Mouse (Mus musculus) mouse embryonic stem cell (cell line): Measurements from ENCODE around the gene Itga5.

Source experiments
- in situ Hi-C, 2 experiments: fragments of 300-500 bp; cut with MboI; formaldehyde crosslinking; loops; 1 replicate in 1 of 2; 3 replicates in 1 of 2; pipeline ENCODE4 v1.14.3; 2019 to 2020; ENCODE audit warnings: low sequenced_read_pairs in 2 of 2, low pct_unique_long_range_greater_than_20kb in 1 of 2, mixed read lengths in 1 of 2; ENCODE audit not compliant: unreplicated experiment in 1 of 2

Itga5 gene

DNA sequence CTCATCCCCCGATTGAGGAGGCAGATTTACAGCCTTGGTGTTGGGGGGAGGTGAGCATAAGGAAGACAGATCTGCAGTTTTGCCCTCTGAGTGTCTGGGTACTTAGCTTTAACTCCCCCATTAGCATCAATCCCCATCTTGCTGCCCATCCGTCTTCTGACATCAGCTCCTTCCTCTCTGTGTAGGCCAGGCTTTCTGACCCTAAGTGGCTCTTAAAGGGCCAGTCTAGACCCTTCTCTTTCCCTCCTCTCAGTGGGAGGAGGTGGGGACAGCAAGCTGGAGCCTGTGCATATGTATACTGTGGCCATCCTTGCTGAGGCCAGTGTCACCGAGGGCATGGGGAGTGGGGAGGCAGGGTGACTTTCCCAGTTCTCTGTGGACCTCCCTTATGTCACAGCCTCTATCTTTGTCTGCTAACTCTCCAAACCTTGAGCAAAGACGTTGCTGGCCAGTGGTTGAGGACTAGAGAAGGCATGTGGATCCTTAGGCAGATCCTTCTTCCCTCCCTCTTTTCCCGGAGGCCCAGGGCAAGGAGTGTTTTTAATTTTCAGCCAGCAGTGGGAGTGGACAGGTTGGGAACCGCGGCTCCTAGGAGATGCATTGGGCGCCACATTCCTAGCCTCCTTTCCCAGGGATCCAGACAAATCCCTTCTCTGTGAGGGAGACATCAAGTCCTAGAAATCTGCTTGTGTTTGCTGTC lies 62.5 kb downstream of the Itga5 start:
- in situ Hi-C loops: loop anchor here in 1 of 2 experiments (25.0 kb wide), 1 partner anchor 292 kb away; the partner anchor contains the start of gene Hoxc4

DNA sequence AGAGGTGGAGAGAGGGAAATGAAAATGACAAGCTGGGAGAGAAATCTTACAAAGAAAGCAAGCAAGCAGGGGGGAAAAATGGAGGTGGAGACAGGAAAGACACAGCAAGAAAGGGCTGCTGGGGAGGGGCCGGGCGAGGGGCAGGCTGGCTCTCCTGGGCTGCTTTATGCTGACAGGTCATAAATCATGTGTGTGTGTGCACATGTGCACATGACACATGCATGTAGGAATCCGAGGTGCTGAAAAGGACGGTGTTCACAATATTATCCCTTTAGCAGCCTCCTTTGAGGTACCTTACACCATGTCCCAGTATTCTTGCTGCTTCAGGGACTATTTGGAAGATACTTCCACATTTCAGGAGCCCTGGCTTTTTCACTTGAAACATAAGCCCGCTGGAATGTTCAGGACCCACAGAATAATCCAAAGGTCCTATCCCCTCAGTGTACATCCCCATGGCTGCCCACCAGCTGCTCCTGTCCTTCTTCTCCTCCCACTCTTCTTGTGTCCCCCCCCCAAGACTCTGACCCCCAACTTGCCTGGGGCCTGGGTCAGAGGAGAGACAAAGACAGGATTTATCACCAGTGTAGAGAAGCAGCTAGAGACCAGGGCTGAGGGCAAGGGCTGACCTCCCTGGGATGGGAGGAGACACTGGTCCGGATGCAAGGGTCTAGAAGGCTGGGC lies 64.1 kb downstream of the Itga5 start:
- in situ Hi-C loops: loop anchor here in 1 of 2 experiments (25.0 kb wide), 1 partner anchor 290 kb away; the partner anchor contains the start of gene Hoxc4

DNA sequence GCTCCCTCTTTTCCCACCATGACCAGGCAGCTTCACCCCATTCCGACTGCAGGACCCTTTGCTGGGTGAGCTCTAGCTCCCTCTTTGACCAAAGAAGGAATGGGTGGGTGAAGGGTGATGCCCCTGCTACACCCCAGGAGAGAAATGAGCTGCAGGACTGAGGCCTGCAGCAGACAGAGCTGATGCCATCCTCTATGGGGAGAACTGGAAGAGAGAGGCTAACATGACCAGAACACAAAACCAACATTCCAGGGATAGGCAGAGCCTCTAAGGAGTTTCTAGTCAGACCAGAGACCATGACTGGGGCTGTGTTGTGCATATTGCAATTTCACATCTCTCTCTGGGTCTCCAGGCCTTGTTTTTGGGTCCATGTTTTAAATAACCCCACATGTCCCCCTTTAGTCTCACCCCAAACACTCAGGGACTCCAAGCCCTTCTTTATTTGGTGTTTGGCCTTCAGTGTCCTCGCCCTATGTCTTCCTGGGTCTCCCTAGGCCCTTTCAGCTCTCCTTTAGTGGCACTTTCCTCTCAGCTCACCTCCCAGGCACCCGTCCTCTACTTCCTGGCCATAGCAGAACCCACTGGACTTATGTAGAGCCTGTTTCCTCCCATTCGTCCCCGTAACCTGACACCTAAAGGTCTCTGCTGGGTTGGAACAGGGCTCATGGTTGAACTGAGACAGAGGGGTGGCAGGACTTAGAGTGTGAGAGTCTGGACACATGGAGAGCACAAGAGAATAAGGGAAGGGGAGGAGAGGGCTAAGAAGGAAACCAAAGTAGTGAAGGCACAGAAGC lies 64.8 kb downstream of the Itga5 start:
- in situ Hi-C loops: loop anchor here in 1 of 2 experiments (25.0 kb wide), 1 partner anchor 289 kb away; the partner anchor contains the start of gene Hoxc4

DNA sequence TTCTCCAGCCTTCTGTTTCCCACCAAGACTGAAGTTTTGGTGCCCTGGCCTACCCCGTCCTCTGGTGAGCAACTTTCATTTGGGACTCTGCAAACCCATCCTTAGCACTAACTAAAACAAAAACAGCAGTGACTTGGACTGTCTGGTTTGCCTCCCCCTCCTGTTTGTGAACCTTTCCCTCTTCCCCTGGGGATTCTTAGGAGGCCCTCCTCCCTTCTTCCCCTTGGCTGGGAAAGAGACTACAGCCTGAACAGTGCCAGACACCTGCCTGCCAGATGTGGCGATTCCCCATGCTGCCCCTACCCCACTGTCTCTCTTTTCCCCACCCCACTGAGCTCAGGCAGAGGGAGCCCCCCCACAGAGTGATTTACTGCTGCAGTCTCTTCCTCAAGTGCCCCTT lies 65.5 kb downstream of the Itga5 start:
- in situ Hi-C loops: loop anchor here in 1 of 2 experiments (25.0 kb wide), 1 partner anchor 289 kb away; the partner anchor contains the start of gene Hoxc4

DNA sequence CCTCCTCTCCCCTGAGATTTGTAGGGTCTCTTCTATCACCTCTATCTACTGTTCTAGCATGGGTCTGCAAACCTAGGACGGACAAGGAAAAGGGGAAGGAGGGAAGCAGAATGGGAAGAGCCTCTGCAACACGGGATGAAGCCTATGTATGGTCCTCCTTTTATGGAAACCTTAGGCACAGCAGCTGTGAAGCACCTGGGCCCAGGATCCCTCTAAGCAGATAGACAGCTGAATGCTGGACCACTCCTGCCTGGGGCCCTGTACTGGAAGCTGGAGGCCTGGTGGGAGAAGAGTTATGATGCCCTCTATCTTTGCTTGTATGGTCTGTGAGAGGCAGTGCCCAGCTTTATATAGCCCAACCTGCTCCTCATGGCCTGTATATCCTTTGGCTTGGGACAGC lies 66.0 kb downstream of the Itga5 start:
- in situ Hi-C loops: loop anchor here in 1 of 2 experiments (25.0 kb wide), 1 partner anchor 288 kb away; the partner anchor contains the start of gene Hoxc4

DNA sequence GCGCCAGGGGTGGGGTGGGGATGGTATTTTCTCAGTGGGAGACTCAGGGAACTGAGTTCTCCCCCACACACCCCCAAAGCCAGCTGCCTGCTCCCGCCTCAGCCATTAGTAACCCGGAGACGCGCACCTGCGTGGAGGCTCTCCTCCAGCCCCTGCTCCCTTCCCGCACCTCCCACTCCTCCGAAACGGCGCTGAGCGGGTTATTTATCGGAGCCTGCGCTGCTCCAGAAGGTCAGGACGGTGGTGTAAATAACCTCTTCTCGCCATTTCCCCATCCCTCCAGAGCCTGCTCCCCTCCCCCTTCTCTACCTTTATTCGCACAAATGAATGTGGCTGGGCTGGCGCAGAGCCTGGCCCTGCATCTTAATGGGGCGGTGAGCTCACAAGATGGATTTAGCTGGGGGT lies 66.5 kb downstream of the Itga5 start:
- in situ Hi-C loops: loop anchor here in 1 of 2 experiments (25.0 kb wide), 1 partner anchor 288 kb away; the partner anchor contains the start of gene Hoxc4

DNA sequence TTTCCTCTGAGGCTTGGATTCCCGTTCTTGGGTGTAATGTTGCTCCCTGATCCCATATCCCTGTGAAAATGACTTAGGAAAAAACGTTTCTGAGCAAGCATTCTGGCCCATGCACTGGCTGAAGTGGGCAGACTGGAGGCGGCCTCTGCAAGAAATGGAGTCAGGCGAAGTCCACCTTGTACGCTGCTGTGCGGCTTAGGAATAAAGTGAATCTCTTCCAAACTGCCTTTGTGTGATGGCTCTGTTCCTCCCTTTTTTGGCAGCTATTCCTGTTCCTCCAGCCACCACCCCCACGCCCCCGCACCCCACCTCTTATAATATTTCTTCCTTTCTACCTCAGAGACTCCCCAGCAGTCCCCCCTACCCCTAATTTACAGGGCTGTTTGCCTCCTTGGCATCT lies 66.9 kb downstream of the Itga5 start:
- in situ Hi-C loops: loop anchor here in 1 of 2 experiments (25.0 kb wide), 1 partner anchor 287 kb away; the partner anchor contains the start of gene Hoxc4

DNA sequence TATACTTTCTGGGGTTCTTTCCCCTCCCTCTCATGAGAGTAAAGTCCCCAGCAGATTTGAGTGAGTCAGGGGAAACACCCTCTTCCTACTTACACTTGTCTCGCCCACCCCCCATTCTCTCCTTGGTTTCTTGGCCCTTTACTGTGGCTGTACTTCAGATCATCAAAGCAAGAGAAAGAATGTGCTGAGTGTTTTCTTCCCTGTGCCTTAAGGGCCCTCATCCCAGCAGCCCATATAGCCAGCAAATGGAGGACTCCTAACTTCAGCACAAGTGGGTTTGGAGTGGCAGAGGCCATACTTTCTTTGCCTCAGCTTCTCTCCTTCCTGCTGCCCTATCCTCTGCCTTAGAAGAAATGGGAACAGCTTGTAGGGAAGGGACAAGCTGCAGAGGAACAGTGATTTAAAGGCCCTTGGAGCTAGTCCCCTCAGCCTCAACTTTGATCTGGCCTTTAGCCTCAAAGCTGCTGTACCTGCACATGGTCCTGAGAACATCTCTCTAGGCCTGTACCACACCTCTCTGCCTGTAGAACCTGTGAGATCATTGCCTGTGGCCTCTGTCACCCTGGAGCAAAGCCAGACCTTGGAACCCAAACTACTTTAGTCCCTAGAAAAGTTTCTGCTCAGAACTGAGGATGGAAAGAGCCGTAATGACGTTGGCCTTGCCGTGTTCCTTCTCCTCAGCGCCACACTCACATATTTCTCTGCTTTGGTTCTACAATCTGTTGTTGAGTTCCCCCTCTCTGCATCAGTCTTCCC lies 67.5 kb downstream of the Itga5 start:
- in situ Hi-C loops: no loop called here

DNA sequence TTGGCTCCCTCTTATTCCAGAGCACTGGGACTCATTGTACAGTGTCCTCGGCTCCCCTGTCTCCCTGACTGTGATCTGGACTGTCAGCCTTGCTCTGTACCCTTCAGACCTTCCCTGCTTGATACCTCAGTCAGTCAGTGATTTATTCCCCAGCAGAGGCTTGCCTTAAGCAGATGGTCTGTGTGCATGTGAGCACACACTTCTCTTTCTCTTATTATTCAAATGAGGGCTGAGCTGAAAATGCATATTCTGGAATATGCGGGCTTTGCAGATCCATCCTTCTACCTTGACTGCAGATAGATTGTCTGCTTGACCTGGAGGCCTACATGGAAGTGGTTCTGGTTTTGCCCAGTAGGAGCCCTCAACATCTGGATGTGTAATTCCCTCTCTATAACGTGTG lies 68.5 kb downstream of the Itga5 start:
- in situ Hi-C loops: no loop called here

DNA sequence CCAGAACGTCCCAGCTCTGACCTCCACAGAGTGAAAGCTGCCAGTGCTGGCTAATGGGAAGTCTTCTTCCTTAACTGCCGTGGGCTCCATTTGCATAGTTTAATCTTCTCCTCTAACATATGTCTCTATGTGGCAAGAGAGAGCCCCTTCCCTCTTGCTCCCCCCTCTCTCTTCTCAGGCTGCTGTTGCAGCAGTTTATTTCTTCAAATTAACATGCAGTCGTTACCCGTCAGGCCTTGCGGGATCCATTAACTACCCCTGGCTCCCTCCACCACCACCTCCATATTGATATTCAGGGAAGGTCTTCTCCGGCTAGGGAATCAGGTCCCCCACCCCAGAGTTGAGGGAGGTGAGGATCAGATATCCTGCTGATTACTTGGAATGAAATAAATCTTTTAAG lies 69.2 kb downstream of the Itga5 start:
- in situ Hi-C loops: no loop called here

DNA sequence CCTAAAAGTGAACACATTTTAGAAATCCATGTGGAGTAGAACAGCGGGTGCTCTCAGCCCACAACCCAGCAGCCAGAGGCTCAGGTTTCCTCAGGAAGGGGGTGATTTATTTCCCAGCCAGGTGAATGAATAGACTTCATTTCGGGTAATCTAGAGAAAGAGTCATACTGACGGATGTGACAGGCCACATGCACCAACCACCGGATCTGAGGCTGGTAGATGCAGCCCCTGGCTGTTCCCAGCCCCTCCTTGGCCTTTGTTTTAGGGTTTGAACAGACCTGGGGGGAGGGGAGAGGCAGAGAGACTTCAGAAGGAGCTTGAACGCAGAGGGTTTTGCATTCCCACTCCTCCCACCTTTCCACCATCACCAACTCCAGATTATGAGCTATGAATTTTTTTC lies 70.7 kb downstream of the Itga5 start:
- in situ Hi-C loops: no loop called here

DNA sequence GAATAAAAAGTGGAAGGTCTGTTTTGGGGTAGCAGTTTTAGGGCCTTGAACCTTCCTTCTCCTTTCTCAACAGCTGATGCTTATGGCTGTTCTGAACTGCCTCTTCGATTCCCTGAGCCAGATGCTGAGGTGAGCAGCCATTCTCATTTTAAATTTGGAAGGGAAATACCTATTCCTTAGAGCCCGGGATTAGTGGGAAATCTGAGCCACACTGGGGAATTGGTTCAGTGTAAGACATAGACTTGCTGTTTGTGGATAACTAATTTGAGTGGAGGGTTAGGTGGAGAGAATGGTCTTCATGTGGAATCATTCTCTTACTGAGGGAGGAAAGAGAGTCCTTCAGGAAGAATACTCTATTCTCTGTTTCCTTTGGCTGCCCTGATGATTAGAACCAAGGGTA lies 71.9 kb downstream of the Itga5 start:
- in situ Hi-C loops: no loop called here
